Mouse (Mus musculus) thymus, postnatal 25 days (tissue): Measurements from ENCODE around the gene Fat4.

ENCODE experiments used
- DNase-seq: peaks from one replicate; pipeline ENCODE4 v3.0.0; 2022

Fat4 gene

GRCm38 (mm10) chr3:38907676-38908425 is 21.1 kb downstream of the Fat4 start:
- no peak for DNase-seq

DNA sequence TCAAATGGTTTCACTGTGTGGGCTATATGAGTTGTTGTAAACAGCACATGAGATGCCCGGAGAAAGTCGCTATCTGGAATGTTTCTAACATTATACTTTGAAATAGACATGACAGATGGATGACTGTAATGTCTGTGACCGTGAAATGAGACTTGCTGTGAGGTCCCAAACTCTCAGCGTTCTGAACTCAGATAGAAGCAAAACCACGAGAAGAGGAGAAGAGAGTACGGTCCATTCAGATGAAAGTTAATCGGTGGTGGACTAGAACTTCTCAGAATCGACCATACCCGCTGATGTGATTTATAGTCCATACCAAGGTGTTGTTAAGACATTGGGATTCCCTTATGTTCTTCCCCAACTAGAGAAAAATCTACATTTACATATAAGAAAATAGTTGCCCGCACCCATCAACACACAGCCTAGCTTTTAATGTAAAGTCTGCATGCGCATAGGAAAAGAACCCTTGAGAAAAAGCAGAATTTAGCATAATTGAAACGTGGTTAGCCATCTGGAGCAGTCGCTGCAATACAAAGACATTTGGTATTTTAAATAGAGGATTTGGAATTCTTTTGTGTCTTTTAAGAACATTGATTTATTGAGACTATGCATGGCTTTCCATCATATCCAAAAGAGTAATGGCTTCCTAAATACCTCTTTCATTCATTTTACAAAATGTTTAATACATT is 21.8 kb downstream of the Fat4 start:
- no peak for DNase-seq

DNA sequence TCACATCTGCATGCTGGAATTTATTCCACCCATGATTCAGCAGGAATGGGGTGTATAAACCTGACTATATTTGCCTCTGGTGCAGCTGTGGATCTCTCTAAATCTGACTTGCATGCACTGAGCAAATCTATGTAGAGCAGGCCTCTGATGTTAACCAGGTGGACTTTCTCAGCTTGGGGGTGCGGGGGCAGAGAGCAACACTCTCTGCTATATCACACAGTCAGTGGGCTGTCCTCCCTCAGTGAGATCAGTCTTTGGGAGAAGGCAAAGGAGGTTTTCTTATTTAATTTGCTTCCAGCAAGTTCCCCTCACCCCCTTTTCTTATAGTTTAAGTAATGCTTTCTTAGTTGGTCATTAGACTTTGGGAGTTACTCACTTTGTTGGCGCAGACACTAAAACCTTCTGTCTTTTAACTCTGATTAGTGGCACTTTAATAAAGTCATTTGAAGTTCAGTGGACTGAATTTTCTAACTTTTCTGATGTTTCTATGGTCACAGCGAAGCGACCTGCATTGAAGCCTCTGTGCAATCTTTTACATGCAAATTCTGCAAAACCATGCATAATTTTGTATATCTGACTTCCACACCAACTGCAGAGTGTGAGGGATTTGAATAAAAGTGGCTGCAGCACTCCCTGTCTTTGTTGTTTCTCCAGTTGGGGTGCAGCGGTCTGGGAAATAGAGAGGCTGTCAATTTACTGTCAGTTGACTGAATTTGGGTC is 26.2 kb downstream of the Fat4 start:
- no peak for DNase-seq

GRCm38 (mm10) chr3:38913488-38914105 is 26.9 kb downstream of the Fat4 start:
- DNase-seq = no peak

GRCm38 (mm10) chr3:38918926-38919325 is 32.2 kb downstream of the Fat4 start:
- DNase-seq = no peak

DNA sequence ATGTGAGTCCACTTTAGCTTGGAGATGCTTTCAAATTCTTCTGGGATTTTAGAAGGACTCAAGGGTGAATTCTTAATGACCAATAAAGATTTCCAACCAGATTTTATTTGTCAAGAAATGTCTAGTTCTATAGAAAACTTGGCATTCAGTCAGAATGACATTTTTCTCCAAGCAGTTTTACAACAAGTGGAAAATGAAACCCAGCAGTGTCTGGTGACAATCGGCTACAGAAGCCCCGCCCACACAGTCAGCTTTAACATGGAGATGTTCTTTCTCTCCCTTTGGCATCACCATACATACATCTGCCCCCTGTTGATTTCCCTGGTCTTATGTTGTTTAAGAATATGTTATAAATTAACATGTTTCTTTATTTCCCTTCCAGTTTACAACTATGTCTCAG is 34.3 kb downstream of the Fat4 start:
- no peak for DNase-seq

- no peak for DNase-seq
Observed at GRCm38 (mm10) chr3:38923251-38923686, 36.5 kb downstream of the Fat4 start.

- DNase-seq = no peak
Observed at GRCm38 (mm10) chr3:38928076-38928686, 41.4 kb downstream of the Fat4 start.

DNA sequence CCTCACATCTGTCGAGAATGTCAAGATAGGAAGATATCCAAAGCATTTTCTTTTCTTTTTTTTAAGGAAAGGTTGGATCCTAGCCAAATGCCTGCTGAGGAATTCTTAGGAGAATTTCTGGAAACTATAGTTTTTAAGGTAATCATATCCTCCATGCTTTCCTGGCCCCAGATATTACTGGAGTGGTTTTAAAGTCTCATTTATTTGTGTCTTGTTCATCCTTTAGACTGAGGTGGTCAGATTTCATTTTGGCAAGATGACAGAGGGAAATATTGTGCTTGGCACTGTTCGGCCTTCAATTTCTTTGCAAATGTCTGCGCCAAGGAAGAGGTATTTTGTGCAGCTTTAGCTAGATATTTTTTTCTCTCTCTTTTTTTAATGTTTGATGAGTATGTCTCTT is 42.0 kb downstream of the Fat4 start:
- DNase-seq = no peak

GRCm38 (mm10) chr3:38934780-38935179 is 48.0 kb downstream of the Fat4 start:
- DNase-seq = no peak

- no peak for DNase-seq
Observed at GRCm38 (mm10) chr3:38936485-38936884, 49.7 kb downstream of the Fat4 start.

DNA sequence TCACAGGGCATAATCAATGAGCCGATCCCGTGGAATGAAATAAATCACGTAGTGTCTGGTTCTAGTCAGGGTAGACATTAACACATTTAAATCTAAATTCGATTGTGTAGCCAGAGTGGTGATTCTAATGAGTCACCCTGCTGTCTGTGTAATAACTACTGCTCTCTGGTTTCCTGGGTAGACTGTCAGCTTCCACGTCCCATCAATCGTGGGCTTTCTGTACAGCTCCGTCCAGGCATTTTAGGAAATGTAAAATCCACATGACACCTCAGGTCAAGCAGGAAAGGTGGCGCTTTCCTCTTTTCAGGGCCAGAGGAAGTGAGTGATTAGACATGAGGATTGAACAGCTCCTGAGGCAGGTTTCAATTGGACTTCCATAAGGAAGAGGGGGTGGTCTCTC is 50.4 kb downstream of the Fat4 start:
- no peak for DNase-seq

DNA sequence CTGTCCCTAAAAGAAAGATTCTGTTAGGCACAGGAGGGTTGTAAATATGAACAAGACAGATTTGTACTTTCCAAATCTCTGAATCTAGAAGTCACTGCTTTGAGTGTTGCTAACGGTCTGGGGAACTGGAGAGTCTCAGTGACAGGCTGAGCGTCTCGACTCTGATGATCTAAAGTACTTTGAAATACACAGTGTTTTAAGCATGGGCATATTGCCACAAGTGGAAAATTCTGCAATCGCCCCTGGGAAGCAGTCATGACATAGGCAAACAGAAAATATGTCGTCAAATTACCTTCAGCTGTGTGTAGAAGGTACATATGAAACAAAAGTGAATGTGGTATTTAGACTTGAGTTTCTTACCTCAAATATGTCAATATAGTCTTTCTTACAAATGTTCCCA is 51.4 kb downstream of the Fat4 start:
- no peak for DNase-seq

GRCm38 (mm10) chr3:38939573-38939972 is 52.8 kb downstream of the Fat4 start:
- no peak for DNase-seq

GRCm38 (mm10) chr3:38940327-38940726 is 53.6 kb downstream of the Fat4 start:
- no peak for DNase-seq

GRCm38 (mm10) chr3:38945157-38945556 is 58.4 kb downstream of the Fat4 start:
- no peak for DNase-seq

- no peak for DNase-seq
Observed at GRCm38 (mm10) chr3:38947706-38948105, 61.0 kb downstream of the Fat4 start.

DNA sequence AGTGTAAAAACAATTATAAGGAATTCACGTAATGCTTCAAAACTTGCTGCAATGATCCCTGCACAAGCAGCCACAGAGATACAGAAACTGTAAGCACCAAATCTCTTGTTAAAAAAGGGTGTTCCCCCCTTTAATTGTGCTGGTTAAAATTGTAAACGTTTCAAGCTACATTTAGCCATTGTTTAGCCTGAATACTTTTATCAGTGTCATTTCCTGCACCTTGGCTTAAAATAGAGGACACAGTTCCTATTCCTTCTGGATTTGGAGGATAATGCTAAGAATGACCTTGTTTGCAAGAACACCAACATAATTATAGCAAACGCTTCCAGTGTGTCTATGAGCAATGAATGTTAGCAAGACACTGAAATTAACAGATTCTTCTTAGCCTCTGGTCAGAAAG is 65.9 kb downstream of the Fat4 start:
- DNase-seq = no peak

DNA sequence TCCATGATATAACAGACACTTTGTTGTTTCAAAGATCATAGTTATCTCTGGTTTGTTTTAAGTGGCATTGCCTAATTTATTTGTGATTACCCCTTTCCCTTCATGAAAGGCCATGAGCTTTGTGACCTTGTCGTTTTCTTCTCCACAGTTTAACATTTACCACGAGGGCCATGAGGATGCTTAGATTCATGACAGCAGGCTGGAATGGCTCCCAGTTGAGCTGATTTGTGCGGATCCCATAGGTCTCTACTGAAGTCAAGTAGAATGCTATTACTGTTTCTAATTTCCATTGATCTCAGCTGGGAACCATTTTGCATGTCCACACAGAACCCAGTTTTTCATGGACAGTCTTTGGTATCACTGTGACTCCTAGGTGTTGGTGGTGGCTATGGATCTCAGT is 67.5 kb downstream of the Fat4 start:
- no peak for DNase-seq

DNA sequence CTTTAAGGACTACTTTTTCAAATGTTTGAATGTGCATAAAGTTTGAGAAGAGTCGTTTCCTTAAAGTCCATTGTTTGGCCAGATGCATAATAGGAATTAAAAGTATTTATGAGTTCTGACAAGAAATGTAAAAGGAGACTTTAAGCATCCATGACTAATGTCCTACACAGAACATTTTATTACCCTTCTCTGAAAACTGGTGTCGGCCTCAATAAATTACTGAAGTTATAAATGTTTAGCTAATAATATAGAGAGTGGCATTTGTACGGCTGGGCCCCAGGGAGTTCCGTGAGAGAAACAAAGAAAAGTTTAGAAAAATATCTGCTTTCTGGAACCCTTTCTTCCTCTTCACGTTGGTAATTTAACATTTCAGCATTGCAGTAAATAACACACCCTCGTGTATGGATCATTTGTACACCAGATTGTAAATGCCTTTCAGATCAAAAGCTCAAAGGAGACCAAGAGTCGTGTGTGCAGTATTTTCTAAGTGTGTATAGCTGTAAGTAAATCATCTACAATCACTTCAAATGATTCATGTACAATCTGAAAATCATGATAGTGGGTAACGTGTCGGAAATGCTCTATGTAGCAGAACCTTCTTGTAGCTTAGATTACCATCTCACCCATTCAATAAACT is 69.4 kb downstream of the Fat4 start:
- DNase-seq = no peak

DNA sequence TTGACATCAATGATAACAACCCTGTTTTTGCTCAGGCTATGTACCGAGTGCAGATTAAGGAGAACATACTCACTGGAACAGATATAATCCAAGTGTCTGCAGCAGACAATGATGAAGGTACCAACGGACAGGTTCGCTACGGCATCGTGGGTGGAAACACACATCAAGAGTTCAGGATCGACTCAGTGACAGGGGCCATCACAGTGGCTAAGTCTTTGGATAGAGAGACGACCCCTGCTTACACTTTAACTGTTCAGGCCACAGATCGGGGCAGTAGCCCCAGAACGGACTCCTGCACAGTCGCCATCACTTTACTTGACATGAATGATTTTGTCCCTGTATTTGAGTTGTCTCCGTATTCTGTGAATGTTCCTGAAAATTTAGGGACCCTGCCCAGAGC is 70.4 kb downstream of the Fat4 start:
- DNase-seq = no peak

- DNase-seq = no peak
Observed at GRCm38 (mm10) chr3:38962328-38962727, 75.6 kb downstream of the Fat4 start.

DNA sequence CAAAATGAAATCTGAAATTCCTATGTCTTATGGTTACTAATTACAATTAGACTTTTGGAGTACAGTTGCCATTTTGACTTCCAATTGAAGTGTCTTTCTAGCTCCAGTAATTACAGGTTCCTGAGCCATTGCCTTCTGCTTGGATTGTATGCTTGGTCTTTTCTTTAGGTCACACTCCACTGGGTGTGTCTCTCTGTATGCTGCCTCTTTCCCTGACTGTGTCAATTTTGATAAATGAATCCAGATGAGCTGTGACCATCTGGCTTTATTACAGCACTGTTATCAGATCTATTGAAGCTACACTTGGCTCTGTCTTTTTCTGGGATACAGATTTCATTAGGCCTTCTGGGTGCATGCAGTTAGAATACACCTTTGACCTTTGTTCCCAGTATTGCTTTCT is 80.7 kb downstream of the Fat4 start:
- no peak for DNase-seq
